Mouse (Mus musculus): ENCODE results near the gene Shisa7. TPM values are rescaled to one million over a fixed set of nuclear protein-coding genes. Genes with fewer than 3 reads are reported as not detected.
A peak's percentile ranks its signal among the peaks of the same experiment; 100 is the strongest.

The Shisa7 gene
- polyA plus RNA-seq, 1 experiment from 2014 or later: 0.20 TPM

GRCm38 (mm10) chr7:4783667-4784268, 60.7 kb downstream of the Shisa7 start:
- 80% methylated on average over 14 of the region's 14 CpGs for WGBS
- DNase-seq (ENCODE audit: low spot score): no peak
- ATAC-seq (ENCODE audit: insufficient number of reproducible peaks, low FRiP score, low TSS enrichment, low read depth): no peak
- H3K27ac ChIP-seq (replicated peaks; ENCODE audit: low read depth, low read length): no peak overlapping the region
- no peak overlapping the region for H3K4me3 ChIP-seq (ENCODE audit: low read depth, low read length)
- H3K9ac ChIP-seq (ENCODE audit: low read length): no peak overlapping the region
- H3K9me3 ChIP-seq (ENCODE audit: control insufficient read depth, low read length): no peaks in the 10 kb centered on the region
- H3K36me3 ChIP-seq (ENCODE audit: control insufficient read depth, insufficient read depth, low read length): no peaks in the 10 kb centered on the region
- peaks cover 3% of the 10 kb centered on the region for H3K27me3 ChIP-seq (ENCODE audit: control insufficient read depth, insufficient read depth, low read length)
- no peak overlapping the region for H3K4me2 ChIP-seq (ENCODE audit: low read depth, severe bottlenecking)
- H3K4me1 ChIP-seq (ENCODE audit: control insufficient read depth, insufficient read depth, low read length): peaks cover 9% of the 10 kb centered on the region; the same call in 1 of the 2 replicates

- H3K9ac ChIP-seq (ENCODE audit: low read length): no peak within 1 kb of the TSS
- 74% methylated on average over 2 of the region's 2 CpGs for WGBS
These were observed 61.7 kb downstream of the Shisa7 start, which contains the start of the genes Il11 and Tmem190 for GRCm38 (mm10) chr7:4782759-4783158. TSS of gene Il11 (minus strand) at chr7:4782859. TSS of gene Tmem190 (plus strand) at chr7:4782937.

GRCm38 (mm10) chr7:4782130-4782529, 62.4 kb downstream of the Shisa7 start:
- DNase-seq (ENCODE audit: low spot score): no peak
- no peaks in the 10 kb centered on the region for H3K36me3 ChIP-seq (ENCODE audit: control insufficient read depth, insufficient read depth, low read length)
- H3K4me3 ChIP-seq (ENCODE audit: low read depth, low read length): no peak overlapping the region
- H3K9me3 ChIP-seq (ENCODE audit: control insufficient read depth, low read length): no peaks in the 10 kb centered on the region
- no peak overlapping the region for H3K27ac ChIP-seq (replicated peaks; ENCODE audit: low read depth, low read length)
- no peak for ATAC-seq (ENCODE audit: insufficient number of reproducible peaks, low FRiP score, low TSS enrichment, low read depth)
- WGBS: 49% methylated on average over 3 of the region's 3 CpGs
- H3K9ac ChIP-seq (ENCODE audit: low read length): no peak overlapping the region
- H3K4me1 ChIP-seq (ENCODE audit: control insufficient read depth, insufficient read depth, low read length): peaks cover 13% of the 10 kb centered on the region; the same call in 1 of the 2 replicates
- no peak overlapping the region for H3K4me2 ChIP-seq (ENCODE audit: low read depth, severe bottlenecking)
- H3K27me3 ChIP-seq (ENCODE audit: control insufficient read depth, insufficient read depth, low read length): peaks cover 17% of the 10 kb centered on the region

More at GRCm38 (mm10) chr7:4782759-4783158, 61.7 kb downstream of the Shisa7 start, which contains the start of the genes Il11 and Tmem190:
- Histone ChIP-seq H3K4me2 (ENCODE audit: low read depth, severe bottlenecking) (no peak within 1 kb of the TSS), H3K36me3 (ENCODE audit: control insufficient read depth, insufficient read depth, low read length) (no peaks in the 10 kb centered on the region), H3K4me1 (ENCODE audit: control insufficient read depth, insufficient read depth, low read length) (peaks cover 7% of the 10 kb centered on the region; the same call in 1 of the 2 replicates), H3K27me3 (ENCODE audit: control insufficient read depth, insufficient read depth, low read length) (peaks cover 11% of the 10 kb centered on the region), H3K4me3 (ENCODE audit: low read depth, low read length) (no peak within 1 kb of the TSS), H3K9me3 (ENCODE audit: control insufficient read depth, low read length) (no peaks in the 10 kb centered on the region), H3K27ac (replicated peaks; ENCODE audit: low read depth, low read length) (no peak within 1 kb of the TSS)
- ATAC-seq (ENCODE audit: insufficient number of reproducible peaks, low FRiP score, low TSS enrichment, low read depth) (no peak), DNase-seq (ENCODE audit: low spot score) (no peak)

- Histone ChIP-seq H3K9me3 (ENCODE audit: control insufficient read depth, low read length) (no peaks in the 10 kb centered on the region), H3K4me1 (ENCODE audit: control insufficient read depth, insufficient read depth, low read length) (peaks cover 13% of the 10 kb centered on the region; the same call in 1 of the 2 replicates), H3K27me3 (ENCODE audit: control insufficient read depth, insufficient read depth, low read length) (peaks cover 35% of the 10 kb centered on the region), H3K4me2 (ENCODE audit: low read depth, severe bottlenecking) (no peak overlapping the region), H3K4me3 (ENCODE audit: low read depth, low read length) (no peak overlapping the region), H3K27ac (replicated peaks; ENCODE audit: low read depth, low read length) (no peak overlapping the region), H3K9ac (ENCODE audit: low read length) (no peak overlapping the region), H3K36me3 (ENCODE audit: control insufficient read depth, insufficient read depth, low read length) (no peaks in the 10 kb centered on the region)
- 52% methylated on average over 5 of the region's 5 CpGs for WGBS
- no peak for DNase-seq (ENCODE audit: low spot score)
- ATAC-seq (ENCODE audit: insufficient number of reproducible peaks, low FRiP score, low TSS enrichment, low read depth): no peak
These were observed 64.6 kb downstream of the Shisa7 start for GRCm38 (mm10) chr7:4779921-4780320.

GRCm38 (mm10) chr7:4777851-4778637, 66.5 kb downstream of the Shisa7 start:
- whole genome bisulfite sequencing: 6% methylated on average over 20 of the region's 20 CpGs
- Histone ChIP-seq H3K27me3 (ENCODE audit: control insufficient read depth, insufficient read depth, low read length) (peaks cover 35% of the 10 kb centered on the region), H3K36me3 (ENCODE audit: control insufficient read depth, insufficient read depth, low read length) (no peaks in the 10 kb centered on the region), H3K4me1 (ENCODE audit: control insufficient read depth, insufficient read depth, low read length) (peaks cover 13% of the 10 kb centered on the region; the same call in 1 of the 2 replicates), H3K4me2 (ENCODE audit: low read depth, severe bottlenecking) (peak overlapping the region; percentile 30; the same call in 1 of the 2 replicates), H3K9ac (ENCODE audit: low read length) (no peak overlapping the region), H3K9me3 (ENCODE audit: control insufficient read depth, low read length) (no peaks in the 10 kb centered on the region; the same call in 1 of the 2 replicates), H3K4me3 (ENCODE audit: low read depth, low read length) (peak overlapping the region; percentile 16), H3K27ac (replicated peaks; ENCODE audit: low read depth, low read length) (no peak overlapping the region)
- DNase-seq (ENCODE audit: low spot score) (no peak), ATAC-seq (ENCODE audit: insufficient number of reproducible peaks, low FRiP score, low TSS enrichment, low read depth) (peak; percentile 28; the same call in 1 of the 2 replicates)

GRCm38 (mm10) chr7:4776861-4777830, 67.3 kb downstream of the Shisa7 start:
- Histone ChIP-seq H3K4me1 (ENCODE audit: control insufficient read depth, insufficient read depth, low read length) (peaks cover 13% of the 10 kb centered on the region; the same call in 1 of the 2 replicates), H3K4me3 (ENCODE audit: low read depth, low read length) (peak overlapping the region; percentile 16), H3K4me2 (ENCODE audit: low read depth, severe bottlenecking) (peak overlapping the region; percentile 30), H3K9ac (ENCODE audit: low read length) (no peak overlapping the region), H3K36me3 (ENCODE audit: control insufficient read depth, insufficient read depth, low read length) (no peaks in the 10 kb centered on the region), H3K27ac (replicated peaks; ENCODE audit: low read depth, low read length) (no peak overlapping the region), H3K27me3 (ENCODE audit: control insufficient read depth, insufficient read depth, low read length) (peaks cover 35% of the 10 kb centered on the region), H3K9me3 (ENCODE audit: control insufficient read depth, low read length) (no peaks in the 10 kb centered on the region; the same call in 1 of the 2 replicates)
- DNase-seq (ENCODE audit: low spot score) (peak; percentile 87), ATAC-seq (ENCODE audit: insufficient number of reproducible peaks, low FRiP score, low TSS enrichment, low read depth) (peak; percentile 78)
- under 1% methylated on average over 30 of the region's 56 CpGs for WGBS

- no peak overlapping the region for H3K4me2 ChIP-seq (ENCODE audit: low read depth, severe bottlenecking)
- H3K27me3 ChIP-seq (ENCODE audit: control insufficient read depth, insufficient read depth, low read length): peaks cover 35% of the 10 kb centered on the region
- DNase-seq (ENCODE audit: low spot score): no peak
- H3K27ac ChIP-seq (replicated peaks; ENCODE audit: low read depth, low read length): no peak overlapping the region
- no peaks in the 10 kb centered on the region for H3K36me3 ChIP-seq (ENCODE audit: control insufficient read depth, insufficient read depth, low read length)
- ATAC-seq (ENCODE audit: insufficient number of reproducible peaks, low FRiP score, low TSS enrichment, low read depth): no peak
- WGBS: 52% methylated on average over 10 of the region's 10 CpGs
- H3K4me3 ChIP-seq (ENCODE audit: low read depth, low read length): no peak overlapping the region
- no peak overlapping the region for H3K9ac ChIP-seq (ENCODE audit: low read length)
- peaks cover 10% of the 10 kb centered on the region; the same call in 1 of the 2 replicates for H3K4me1 ChIP-seq (ENCODE audit: control insufficient read depth, insufficient read depth, low read length)
- H3K9me3 ChIP-seq (ENCODE audit: control insufficient read depth, low read length): no peaks in the 10 kb centered on the region; the same call in 1 of the 2 replicates
These were observed 68.4 kb downstream of the Shisa7 start for GRCm38 (mm10) chr7:4776131-4776530.
